Mouse (Mus musculus): ENCODE measurements at regions not wholly inside any gene's neighbourhood (a gene's known extent, or its start where the extent isn't known, plus 50 kb on each side); places are given as distances from the start of the nearest gene placed in this dataset.

DNA sequence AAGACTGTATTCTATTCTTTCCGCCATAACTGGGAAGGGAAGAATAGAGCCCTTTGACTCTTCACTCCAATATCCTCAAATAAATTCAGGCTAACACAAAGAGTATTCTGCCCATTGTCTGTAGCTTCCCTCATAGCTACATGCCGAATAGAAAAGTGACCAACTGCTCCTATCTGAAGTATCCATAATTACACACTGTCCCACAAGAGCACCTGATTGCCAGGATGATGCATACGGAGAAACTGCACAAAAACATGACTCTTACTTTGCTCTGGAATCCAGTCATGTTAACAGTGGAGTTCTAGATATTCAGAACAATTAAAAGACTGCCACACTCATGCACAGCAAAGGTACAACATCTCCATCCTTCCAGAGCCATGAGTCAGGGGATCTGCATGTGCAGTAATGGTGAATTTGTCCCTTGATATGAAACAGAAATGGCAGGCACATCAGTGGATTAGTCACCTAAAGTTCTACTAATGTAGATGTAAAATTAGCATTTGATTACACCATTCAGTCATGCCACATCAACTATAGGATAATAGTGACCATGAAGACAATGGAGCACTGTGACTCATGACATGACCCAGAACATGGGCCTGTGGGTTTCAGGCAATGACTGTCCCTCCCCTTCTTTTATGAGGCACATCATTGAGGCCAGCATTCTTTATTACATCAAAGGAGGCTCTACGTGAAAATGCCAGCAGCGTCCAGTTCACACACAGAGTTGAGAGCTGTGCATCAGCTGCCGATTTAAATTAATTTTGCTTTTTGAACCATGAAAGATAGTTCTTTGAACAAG lies 133.6 kb upstream of the 1700066M21Rik start:
- no peak for TF ChIP-seq CTCF (IDR thresholded peaks at IDR 0.05; ENCODE audit: borderline replicate concordance, control insufficient read depth, extremely low read depth, insufficient read depth, low read length, poor library complexity)
- no peak for TF ChIP-seq POLR2A (IDR thresholded peaks at IDR 0.05; ENCODE audit: control insufficient read depth, extremely low read depth, insufficient read depth, low read length, poor library complexity)
- no peak overlapping the region for H3K4me3 ChIP-seq (ENCODE audit: control insufficient read depth, insufficient read depth, low read length)
- no peaks in the 10 kb centered on the region for H3K4me1 ChIP-seq (replicated peaks; ENCODE audit: control insufficient read depth, insufficient read depth, low read length)

DNA sequence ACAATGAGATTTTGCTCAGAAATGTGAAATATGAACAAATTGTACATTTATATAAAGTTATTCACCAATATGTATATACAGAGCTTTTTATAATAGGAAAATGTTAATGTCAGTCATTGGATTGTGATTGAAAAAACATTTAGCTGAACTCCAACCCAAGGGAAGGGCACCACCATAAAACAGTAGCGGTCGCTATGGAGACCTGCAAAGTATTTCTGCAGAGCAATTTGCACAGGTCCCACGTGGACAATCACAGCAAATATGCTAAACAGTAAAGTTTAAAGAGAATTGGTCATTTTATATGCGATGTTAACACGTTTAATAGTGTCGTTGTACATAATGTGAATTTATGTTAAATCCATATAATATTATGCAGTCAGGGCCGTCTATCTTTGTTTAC lies 117.8 kb upstream of the 1700066M21Rik start:
- Histone ChIP-seq H3K27me3 (ENCODE audit: control insufficient read depth, insufficient read depth, low read length) (no peaks in the 10 kb centered on the region), H3K4me3 (ENCODE audit: control insufficient read depth, insufficient read depth, low read length) (no peak overlapping the region), H3K27ac (ENCODE audit: control insufficient read depth, insufficient read depth, low read length) (no peak overlapping the region), H3K4me1 (replicated peaks; ENCODE audit: control insufficient read depth, insufficient read depth, low read length) (no peaks in the 10 kb centered on the region), H3K36me3 (ENCODE audit: control insufficient read depth, insufficient read depth, low read length) (no peaks in the 10 kb centered on the region)
- TF ChIP-seq CTCF (IDR thresholded peaks at IDR 0.05; ENCODE audit: borderline replicate concordance, control insufficient read depth, extremely low read depth, insufficient read depth, low read length, poor library complexity) = no peak
- TF ChIP-seq POLR2A (IDR thresholded peaks at IDR 0.05; ENCODE audit: control insufficient read depth, extremely low read depth, insufficient read depth, low read length, poor library complexity) = no peak
- 88% methylated on average over 7 of the region's 7 CpGs for WGBS
- no peak for DNase-seq

More for the DNA sequence above, 133.6 kb upstream of the 1700066M21Rik start:
- Histone ChIP-seq H3K36me3 (ENCODE audit: control insufficient read depth, insufficient read depth, low read length) (no peaks in the 10 kb centered on the region), H3K27ac (ENCODE audit: control insufficient read depth, insufficient read depth, low read length) (no peak overlapping the region), H3K27me3 (ENCODE audit: control insufficient read depth, insufficient read depth, low read length) (no peaks in the 10 kb centered on the region)
- WGBS = 94% methylated on average over 6 of the region's 6 CpGs
- no peak for DNase-seq

- Histone ChIP-seq H3K27ac (ENCODE audit: control insufficient read depth, insufficient read depth, low read length) (no peak overlapping the region), H3K4me1 (replicated peaks; ENCODE audit: control insufficient read depth, insufficient read depth, low read length) (no peaks in the 10 kb centered on the region), H3K4me3 (ENCODE audit: control insufficient read depth, insufficient read depth, low read length) (no peak overlapping the region), H3K27me3 (ENCODE audit: control insufficient read depth, insufficient read depth, low read length) (no peaks in the 10 kb centered on the region), H3K36me3 (ENCODE audit: control insufficient read depth, insufficient read depth, low read length) (no peaks in the 10 kb centered on the region)
- no peak for TF ChIP-seq CTCF (IDR thresholded peaks at IDR 0.05; ENCODE audit: borderline replicate concordance, control insufficient read depth, extremely low read depth, insufficient read depth, low read length, poor library complexity)
- no peak for TF ChIP-seq POLR2A (IDR thresholded peaks at IDR 0.05; ENCODE audit: control insufficient read depth, extremely low read depth, insufficient read depth, low read length, poor library complexity)
- no peak for DNase-seq
- 83% methylated on average over 12 of the region's 12 CpGs for WGBS
These were observed 112.2 kb upstream of the 1700066M21Rik start for GRCm38 (mm10) chr1:57265012-57265760.

DNA sequence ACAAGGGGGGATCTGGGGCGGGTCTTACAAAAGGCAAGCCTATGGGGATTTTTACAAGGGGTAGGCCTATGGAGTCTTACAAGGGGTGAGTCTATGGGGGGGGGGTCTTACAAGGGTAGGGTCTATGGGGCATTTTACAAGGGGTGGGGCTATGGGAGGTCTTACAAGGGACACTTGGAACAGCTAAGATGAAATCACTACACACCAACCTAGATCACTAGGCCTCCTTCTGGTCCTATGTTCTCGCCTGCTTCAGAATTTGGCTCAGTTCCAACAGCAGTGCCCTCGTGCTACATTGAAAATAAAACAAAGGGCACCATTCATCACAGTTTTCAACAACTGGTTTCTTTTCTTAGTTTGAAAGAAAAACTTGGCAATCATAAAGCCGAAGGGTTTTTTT lies 110.7 kb upstream of the 1700066M21Rik start:
- 79% methylated on average over 4 of the region's 4 CpGs for WGBS
- Histone ChIP-seq H3K36me3 (ENCODE audit: control insufficient read depth, insufficient read depth, low read length) (no peaks in the 10 kb centered on the region), H3K27me3 (ENCODE audit: control insufficient read depth, insufficient read depth, low read length) (no peaks in the 10 kb centered on the region), H3K4me1 (replicated peaks; ENCODE audit: control insufficient read depth, insufficient read depth, low read length) (no peaks in the 10 kb centered on the region), H3K4me3 (ENCODE audit: control insufficient read depth, insufficient read depth, low read length) (no peak overlapping the region), H3K27ac (ENCODE audit: control insufficient read depth, insufficient read depth, low read length) (no peak overlapping the region)
- DNase-seq = no peak
- TF ChIP-seq CTCF (IDR thresholded peaks at IDR 0.05; ENCODE audit: borderline replicate concordance, control insufficient read depth, extremely low read depth, insufficient read depth, low read length, poor library complexity) (no peak), POLR2A (IDR thresholded peaks at IDR 0.05; ENCODE audit: control insufficient read depth, extremely low read depth, insufficient read depth, low read length, poor library complexity) (no peak)

GRCm38 (mm10) chr1:57267851-57268250 lies 109.6 kb upstream of the 1700066M21Rik start:
- H3K36me3 ChIP-seq (ENCODE audit: control insufficient read depth, insufficient read depth, low read length) = no peaks in the 10 kb centered on the region
- no peaks in the 10 kb centered on the region for H3K4me1 ChIP-seq (replicated peaks; ENCODE audit: control insufficient read depth, insufficient read depth, low read length)
- H3K27ac ChIP-seq (ENCODE audit: control insufficient read depth, insufficient read depth, low read length) = no peak overlapping the region
- TF ChIP-seq CTCF (IDR thresholded peaks at IDR 0.05; ENCODE audit: borderline replicate concordance, control insufficient read depth, extremely low read depth, insufficient read depth, low read length, poor library complexity) = no peak
- no peak overlapping the region for H3K4me3 ChIP-seq (ENCODE audit: control insufficient read depth, insufficient read depth, low read length)
- no peaks in the 10 kb centered on the region for H3K27me3 ChIP-seq (ENCODE audit: control insufficient read depth, insufficient read depth, low read length)
- 8% methylated on average over 2 of the region's 2 CpGs for WGBS
- no peak for DNase-seq

- WGBS = 56% methylated on average over 13 of the region's 13 CpGs
- no peaks in the 10 kb centered on the region for H3K4me1 ChIP-seq (replicated peaks; ENCODE audit: control insufficient read depth, insufficient read depth, low read length)
- no peak for TF ChIP-seq POLR2A (IDR thresholded peaks at IDR 0.05; ENCODE audit: control insufficient read depth, extremely low read depth, insufficient read depth, low read length, poor library complexity)
- TF ChIP-seq CTCF (IDR thresholded peaks at IDR 0.05; ENCODE audit: borderline replicate concordance, control insufficient read depth, extremely low read depth, insufficient read depth, low read length, poor library complexity) = no peak
- H3K27ac ChIP-seq (ENCODE audit: control insufficient read depth, insufficient read depth, low read length) = no peak overlapping the region
- no peak overlapping the region for H3K4me3 ChIP-seq (ENCODE audit: control insufficient read depth, insufficient read depth, low read length)
- no peak for DNase-seq
- H3K36me3 ChIP-seq (ENCODE audit: control insufficient read depth, insufficient read depth, low read length) = no peaks in the 10 kb centered on the region
- H3K27me3 ChIP-seq (ENCODE audit: control insufficient read depth, insufficient read depth, low read length) = no peaks in the 10 kb centered on the region
These were observed 107.6 kb upstream of the 1700066M21Rik start for GRCm38 (mm10) chr1:57269679-57270354.

All from thymus, adult 2 months (tissue).